Mouse (Mus musculus) ES-E14 (cell line): ENCODE data around the gene Gm9774. TPM values are rescaled to one million over a fixed set of nuclear protein-coding genes. Genes with fewer than 3 reads are reported as not detected.

Source experiments
- DNase-seq: peaks from one replicate; pipeline ENCODE4 v3.0.0-alpha.2; 2013; ENCODE audit warnings: low read depth, low spot score
- H3K27ac ChIP-seq: 2 replicates; pipeline ENCODE4 v1.5.1; 2012; ENCODE audit warnings: low read depth, mild to moderate bottlenecking, low read length, moderate library complexity, mixed read lengths; ENCODE audit not compliant: poor library complexity, insufficient read depth, severe bottlenecking
- H3K36me3 ChIP-seq: 2 replicates; pipeline ENCODE4 v1.6.1; 2012; ENCODE audit warnings: mild to moderate bottlenecking, low read length, moderate library complexity, mixed read lengths; ENCODE audit not compliant: control insufficient read depth, poor library complexity, insufficient read depth, severe bottlenecking
- H3K4me1 ChIP-seq, 2 experiments: fragments of 150-350 bp in 1 of 2; sonication (generic) in 1 of 2; 2 replicates each; pipeline ENCODE4 v1.6.1; 2012; ENCODE audit warnings: low read length in 2 of 2, mild to moderate bottlenecking in 1 of 2, mixed read lengths in 1 of 2; ENCODE audit not compliant: control insufficient read depth in 2 of 2, insufficient read depth in 2 of 2, poor library complexity in 1 of 2
- H3K4me3 ChIP-seq, 2 experiments: fragments of 150-350 bp in 1 of 2; sonication (generic) in 1 of 2; 2 replicates each; pipeline ENCODE4 v1.5.1; 2012; ENCODE audit warnings: low read length in 2 of 2, low read depth in 1 of 2, mild to moderate bottlenecking in 1 of 2, mixed read lengths in 1 of 2; ENCODE audit not compliant: insufficient read depth in 1 of 2, poor library complexity in 1 of 2, severe bottlenecking in 1 of 2
- H3K9ac ChIP-seq: 2 replicates; pipeline ENCODE4 v1.6.1; 2012; ENCODE audit warnings: low read depth, mild to moderate bottlenecking, low read length, mixed read lengths; ENCODE audit not compliant: poor library complexity, insufficient read depth, severe bottlenecking
- H3K9me3 ChIP-seq: fragments of 150-350 bp; sonication (generic); 2 replicates; pipeline ENCODE4 v1.6.1; 2012; ENCODE audit warnings: low read depth, mild to moderate bottlenecking, low read length; ENCODE audit not compliant: control insufficient read depth, insufficient read depth
- CHD2 ChIP-seq: IDR thresholded peaks from 2 replicates; pipeline ENCODE4 v1.6.1; 2014; ENCODE audit warnings: mild to moderate bottlenecking, low read depth, low read length, inconsistent platforms
- HCFC1 ChIP-seq: IDR thresholded peaks from 2 replicates; pipeline ENCODE4 v1.6.1; 2012; ENCODE audit warnings: low read length, inconsistent platforms, borderline replicate concordance; ENCODE audit not compliant: insufficient read depth
- MAFK ChIP-seq: IDR thresholded peaks from 2 replicates; pipeline ENCODE4 v1.6.1; 2014; ENCODE audit warnings: mild to moderate bottlenecking, low read depth, low read length, inconsistent platforms; ENCODE audit not compliant: insufficient read depth
- ZC3H11A ChIP-seq: IDR thresholded peaks from 2 replicates; pipeline ENCODE4 v1.6.1; 2012; ENCODE audit warnings: low read depth, mild to moderate bottlenecking, inconsistent platforms, low read length, borderline replicate concordance
- ZNF384 ChIP-seq: IDR thresholded peaks from 2 replicates; pipeline ENCODE4 v1.6.1; 2012; ENCODE audit warnings: low read depth, low read length, inconsistent platforms
- in situ Hi-C, 2 experiments: fragments of 600-800 bp; cut with MboI; formaldehyde crosslinking; loops; one replicate each; pipeline ENCODE4 v1.15.1; 2025; ENCODE audit warnings: low sequenced_read_pairs in 2 of 2, inconsistent platforms in 1 of 2; ENCODE audit not compliant: unreplicated experiment in 2 of 2
- total RNA-seq: library from RNA; depleted of rRNA; stranded (reverse); fragments of 300-350 nt; gene quantifications from 2 replicates; pipeline ENCODE4 v1.2.3, GENCODE M21; 2012; rRNA removed

Gene Gm9774
- total RNA-seq, 1 experiment: 16.7 TPM

DNA sequence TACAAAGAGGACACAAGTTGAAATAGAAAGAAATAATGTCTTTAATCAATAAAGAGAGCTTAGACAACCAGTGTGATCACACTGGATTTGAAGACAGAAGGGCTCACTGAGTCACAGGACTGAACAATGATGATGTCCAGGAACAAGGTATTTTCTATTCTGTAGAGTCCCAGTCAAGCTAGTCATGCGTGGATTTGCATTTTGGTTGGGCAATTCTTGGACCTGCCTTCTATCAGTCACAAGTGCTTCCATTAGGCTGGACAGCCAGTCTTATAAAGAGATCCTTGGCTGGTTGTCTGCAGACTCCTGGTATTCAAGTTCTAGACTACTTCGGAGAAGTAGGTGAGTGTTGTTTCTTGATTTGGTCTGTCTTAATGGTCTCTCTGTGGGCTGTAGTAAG is 21.5 kb downstream of the Gm9774 start, which contains the start of gene Sprr2i:
Gene Sprr2i, plus strand, starts transcription at position 301 of the 400 bp plus-strand sequence.
- no peak for TF ChIP-seq HCFC1
- TF ChIP-seq ZNF384: no peak
- no peak for TF ChIP-seq ZC3H11A
- no peak for DNase-seq
- no peak within 1 kb of the TSS for H3K27ac ChIP-seq
- no peak within 1 kb of the TSS for H3K4me3 ChIP-seq
- in situ Hi-C loops: no loop called here
- H3K4me1 ChIP-seq: no peaks in the 10 kb centered on the region
- no peak within 1 kb of the TSS for H3K9ac ChIP-seq
- H3K36me3 ChIP-seq: no peaks in the 10 kb centered on the region
- H3K9me3 ChIP-seq: no peaks in the 10 kb centered on the region

DNA sequence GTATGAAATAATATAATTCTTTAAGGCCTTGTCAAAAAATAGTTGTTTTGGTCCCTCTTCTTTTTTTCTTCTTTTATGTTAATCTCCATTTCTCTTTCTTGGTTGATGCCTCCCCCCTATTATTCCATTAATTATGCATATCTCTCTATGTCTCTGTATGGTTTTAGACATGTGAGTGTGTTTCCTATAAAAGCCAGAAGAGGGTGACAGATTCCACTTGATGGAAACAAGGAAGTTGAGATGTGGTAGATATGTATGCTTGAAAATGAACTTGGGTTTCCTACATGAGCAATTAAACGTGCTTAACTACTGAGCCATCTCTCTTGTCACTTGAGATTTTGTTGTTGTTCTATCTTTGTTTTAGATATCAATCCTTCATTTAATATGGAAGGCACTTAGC is 34.9 kb downstream of the Gm9774 start:
- H3K36me3 ChIP-seq: no peaks in the 10 kb centered on the region
- DNase-seq: no peak
- H3K9me3 ChIP-seq: no peaks in the 10 kb centered on the region
- H3K4me1 ChIP-seq: no peaks in the 10 kb centered on the region
- H3K4me3 ChIP-seq: no peak overlapping the region
- no peak overlapping the region for H3K9ac ChIP-seq
- no peak overlapping the region for H3K27ac ChIP-seq
- no peak for TF ChIP-seq MAFK
- in situ Hi-C loops: no loop called here

DNA sequence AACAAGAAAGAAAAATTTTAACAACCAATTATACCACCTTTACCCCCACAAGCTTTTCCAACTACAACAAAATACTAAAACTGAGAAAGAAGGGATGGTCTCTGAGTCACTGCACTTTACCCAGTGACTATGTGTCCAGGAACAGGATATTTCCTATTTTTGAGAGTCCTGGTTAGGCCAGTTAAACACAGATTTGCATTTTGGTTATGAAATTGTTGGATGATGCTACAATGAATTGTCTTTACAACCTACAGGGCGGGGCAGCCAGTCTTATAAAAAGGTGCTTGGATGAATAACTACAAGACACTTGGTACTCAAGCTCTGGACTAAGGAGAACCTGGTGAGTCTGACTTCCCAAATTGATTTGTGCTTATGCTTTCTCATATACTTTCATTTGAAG is 43.8 kb downstream of the Gm9774 start, which contains the start of gene Sprr2h:
Gene Sprr2h, plus strand, starts transcription at position 301 of the 400 bp plus-strand sequence.
- Histone ChIP-seq H3K27ac (no peak within 1 kb of the TSS), H3K4me1 (no peaks in the 10 kb centered on the region), H3K36me3 (no peaks in the 10 kb centered on the region), H3K4me3 (no peak within 1 kb of the TSS), H3K9ac (no peak within 1 kb of the TSS), H3K9me3 (no peaks in the 10 kb centered on the region)
- in situ Hi-C loops: no loop called here
- DNase-seq: no peak
- no peak for TF ChIP-seq HCFC1
- TF ChIP-seq CHD2: no peak
- no peak for TF ChIP-seq ZC3H11A
- TF ChIP-seq MAFK: no peak
- TF ChIP-seq ZNF384: no peak

Other genes with a start within 250 kb of the Gm9774 start
- not detected in 2 replicates for gene Sprr2a1, start 213.6 kb downstream of the Gm9774 start, total RNA-seq
- gene Sprr2a2, start 213.5 kb downstream of the Gm9774 start, total RNA-seq: 0.48 and 2.7 TPM in 2 replicates
- not detected in 2 replicates for gene Sprr2a3, start 144.0 kb downstream of the Gm9774 start, total RNA-seq
- not detected in 2 replicates for gene Sprr2b, start 112.8 kb downstream of the Gm9774 start, total RNA-seq
- gene Sprr2d, start 90.3 kb downstream of the Gm9774 start, total RNA-seq: not detected in 2 replicates
- gene Sprr2e, start 77.3 kb downstream of the Gm9774 start, total RNA-seq: not detected in 2 replicates
- gene Sprr2f, start 64.2 kb downstream of the Gm9774 start, total RNA-seq: not detected in 2 replicates
- gene Sprr2h, start 43.7 kb downstream of the Gm9774 start, total RNA-seq: not detected in 2 replicates
- not detected in 2 replicates for gene Sprr2i, start 21.4 kb downstream of the Gm9774 start, total RNA-seq
- gene Sprr2j-ps, start 11.3 kb downstream of the Gm9774 start, total RNA-seq: not detected in 2 replicates
- 1.7 TPM in 1 of 2 replicates, not detected in the other for gene Sprr2k, start 3.2 kb upstream of the Gm9774 start, total RNA-seq
- not detected in 2 replicates for gene Sprr1b, start 9.4 kb upstream of the Gm9774 start, total RNA-seq
- not detected in 2 replicates for gene Sprr3, start 29.3 kb upstream of the Gm9774 start, total RNA-seq
- 0.32 TPM in 1 of 2 replicates, not detected in the other for gene Sprr1a, start 56.5 kb upstream of the Gm9774 start, total RNA-seq
- gene Sprr4, start 71.1 kb upstream of the Gm9774 start, total RNA-seq: not detected in 2 replicates
- gene 2310046K23Rik, start 105.1 kb upstream of the Gm9774 start, total RNA-seq: not detected in 2 replicates
- gene Ivl, start 144.3 kb upstream of the Gm9774 start, total RNA-seq: 0.21 and 0.45 TPM in 2 replicates
- gene Smcp, start 159.6 kb upstream of the Gm9774 start, total RNA-seq: not detected in 2 replicates
- gene 2210017I01Rik, start 178.1 kb upstream of the Gm9774 start, total RNA-seq: not detected in 2 replicates
- gene Lce6a, start 192.2 kb upstream of the Gm9774 start, total RNA-seq: not detected in 2 replicates
- gene Lce1a1, start 218.9 kb upstream of the Gm9774 start, total RNA-seq: not detected in 2 replicates
- gene Lce1b, start 227.5 kb upstream of the Gm9774 start, total RNA-seq: not detected in 2 replicates
- gene Lce1a2, start 240.9 kb upstream of the Gm9774 start, total RNA-seq: not detected in 2 replicates
- not detected in 2 replicates for gene Lce1c, start 249.8 kb upstream of the Gm9774 start, total RNA-seq